Mouse (Mus musculus): ENCODE results near the gene Tlr3. TPM values are rescaled to one million over a fixed set of nuclear protein-coding genes. Genes with fewer than 3 reads are reported as not detected.

Tlr3 gene
- polyA plus RNA-seq, 1 experiment from 2014 or later, result 0.86 TPM

DNA sequence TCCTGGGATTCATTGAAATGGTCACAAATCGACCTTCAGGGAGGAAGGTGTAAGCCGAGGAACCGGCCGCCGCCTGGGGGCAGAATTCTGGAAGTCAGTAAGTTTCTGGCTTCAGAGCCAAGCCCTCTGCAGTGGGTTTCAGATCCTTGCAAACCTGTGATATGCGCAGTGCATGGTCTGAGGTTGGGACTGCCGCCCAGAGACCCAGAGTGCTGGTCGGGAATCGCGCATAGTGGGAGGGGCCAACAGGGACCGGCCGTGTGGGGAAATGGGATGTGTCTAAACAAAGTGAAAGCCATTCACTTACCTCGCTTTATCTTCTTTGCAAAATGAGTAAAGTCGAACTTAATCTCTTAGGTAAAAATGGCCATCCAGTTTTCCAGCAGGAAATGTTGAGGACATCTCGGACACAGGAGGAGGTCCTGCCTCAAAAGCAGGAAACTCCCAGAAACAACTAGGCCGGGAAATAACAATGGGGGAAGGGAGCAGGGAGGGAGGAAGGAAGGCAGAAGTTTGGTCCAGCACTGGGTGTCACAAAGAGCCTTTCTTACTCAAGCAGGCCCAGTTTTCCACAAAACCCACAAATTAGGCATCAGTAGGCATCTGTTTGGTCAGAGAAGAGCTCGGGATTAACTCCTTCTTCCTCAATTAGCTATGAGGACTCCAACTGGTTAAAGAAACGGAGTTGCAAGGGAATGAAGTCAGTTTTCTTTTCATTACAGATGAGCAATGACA is 567 bp downstream of the Tlr3 start:
- Histone ChIP-seq H3K4me3 (ENCODE audit: low read depth, low read length) (peak overlapping the region; percentile 29), H3K4me1 (replicated peaks; ENCODE audit: control insufficient read depth, insufficient read depth, low read length) (no peaks in the 10 kb centered on the region), H3K4me2 (ENCODE audit: low read depth, low read length, severe bottlenecking) (peak overlapping the region; percentile 56), H3K27ac (ENCODE audit: low read depth, low read length) (0 out of 2 replicates have a peak overlapping the region, but pooled peaks have one; percentile 32), H3K9ac (ENCODE audit: low read length) (peak overlapping the region; percentile 54), H3K36me3 (ENCODE audit: control insufficient read depth, insufficient read depth, low read length) (no peaks in the 10 kb centered on the region), H3K27me3 (ENCODE audit: control insufficient read depth, insufficient read depth, low read length) (no peaks in the 10 kb centered on the region), H3K9me3 (ENCODE audit: control insufficient read depth, low read length) (no peaks in the 10 kb centered on the region)
- WGBS, result 5% methylated on average over 18 of the region's 18 CpGs
- ATAC-seq (replicated peaks; ENCODE audit: low FRiP score) (peak; percentile 92), DNase-seq (ENCODE audit: low spot score) (peak; percentile 72)

DNA sequence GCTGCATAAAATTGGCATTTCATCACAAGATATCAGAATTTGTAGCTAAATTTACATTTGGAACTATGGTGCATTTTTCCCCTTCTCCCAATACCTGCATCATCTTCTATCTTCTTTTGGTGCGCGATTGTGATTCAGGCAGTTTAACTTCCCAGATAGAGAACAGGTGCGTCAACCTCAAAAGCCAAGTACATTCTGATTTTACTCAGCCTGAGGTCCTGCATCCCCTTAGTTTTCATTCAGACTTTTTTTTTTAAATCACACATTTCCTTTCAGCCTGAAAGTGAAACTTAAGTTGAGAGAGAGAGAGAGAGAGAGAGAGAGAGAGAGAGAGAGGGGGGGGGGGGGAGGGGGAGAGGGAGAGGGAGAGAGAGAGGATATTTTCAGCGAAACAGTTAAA is 1.2 kb downstream of the Tlr3 start:
- peak overlapping the region; percentile 54 for H3K9ac ChIP-seq (ENCODE audit: low read length)
- H3K9me3 ChIP-seq (ENCODE audit: control insufficient read depth, low read length), result no peaks in the 10 kb centered on the region
- H3K27ac ChIP-seq (ENCODE audit: low read depth, low read length), result no peak overlapping the region
- peak overlapping the region; percentile 56; the same call in 1 of the 2 replicates for H3K4me2 ChIP-seq (ENCODE audit: low read depth, low read length, severe bottlenecking)
- 54% methylated on average over 4 of the region's 4 CpGs for WGBS
- ATAC-seq (replicated peaks; ENCODE audit: low FRiP score), result no peak
- H3K27me3 ChIP-seq (ENCODE audit: control insufficient read depth, insufficient read depth, low read length), result no peaks in the 10 kb centered on the region
- no peak for DNase-seq (ENCODE audit: low spot score)
- H3K4me1 ChIP-seq (replicated peaks; ENCODE audit: control insufficient read depth, insufficient read depth, low read length), result no peaks in the 10 kb centered on the region
- peak overlapping the region; percentile 29 for H3K4me3 ChIP-seq (ENCODE audit: low read depth, low read length)
- H3K36me3 ChIP-seq (ENCODE audit: control insufficient read depth, insufficient read depth, low read length), result no peaks in the 10 kb centered on the region

DNA sequence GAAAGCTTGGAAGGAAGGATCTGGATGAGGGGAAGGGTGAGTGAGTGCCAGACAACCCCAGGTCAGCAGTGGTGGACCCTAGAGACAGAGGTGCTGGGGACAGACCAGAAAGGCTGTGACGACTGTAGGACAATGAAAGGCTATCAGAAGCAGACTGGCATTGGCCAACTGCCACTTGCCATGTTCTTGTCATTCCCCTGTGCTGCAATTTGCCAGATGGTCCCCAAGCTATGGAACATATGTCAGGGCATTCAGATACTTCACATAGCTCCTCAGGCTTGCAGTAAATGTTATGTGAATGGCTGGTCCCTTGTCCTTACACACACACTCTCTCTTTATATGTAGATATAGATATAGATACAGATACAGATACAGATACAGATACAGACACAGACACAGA is 27.6 kb downstream of the Tlr3 start:
- ATAC-seq (replicated peaks; ENCODE audit: low FRiP score) (no peak), DNase-seq (ENCODE audit: low spot score) (no peak)
- WGBS, result 70% methylated on average over 1 of the region's 1 CpGs

GRCm38 (mm10) chr8:45381963-45382347 is 28.9 kb downstream of the Tlr3 start, which contains the start of gene Fam149a:
Fam149a (minus strand) TSS chr8:45382291.
- Histone ChIP-seq H3K4me2 (ENCODE audit: low read depth, low read length, severe bottlenecking) (peak within 1 kb of the TSS; percentile 92), H3K4me3 (ENCODE audit: low read depth, low read length) (peak within 1 kb of the TSS; percentile 40), H3K27ac (ENCODE audit: low read depth, low read length) (no peak within 1 kb of the TSS), H3K9me3 (ENCODE audit: control insufficient read depth, low read length) (no peaks in the 10 kb centered on the region), H3K36me3 (ENCODE audit: control insufficient read depth, insufficient read depth, low read length) (no peaks in the 10 kb centered on the region), H3K27me3 (ENCODE audit: control insufficient read depth, insufficient read depth, low read length) (no peaks in the 10 kb centered on the region), H3K9ac (ENCODE audit: low read length) (peak within 1 kb of the TSS; percentile 61), H3K4me1 (replicated peaks; ENCODE audit: control insufficient read depth, insufficient read depth, low read length) (peaks cover 14% of the 10 kb centered on the region; the same call in 1 of the 2 replicates)
- peak; percentile 74 for DNase-seq (ENCODE audit: low spot score)
- peak; percentile 85 for ATAC-seq (replicated peaks; ENCODE audit: low FRiP score)
- 0% methylated on average over 6 of the region's 6 CpGs for WGBS

More for the DNA sequence above, 27.6 kb downstream of the Tlr3 start:
- no peaks in the 10 kb centered on the region for H3K36me3 ChIP-seq (ENCODE audit: control insufficient read depth, insufficient read depth, low read length)
- H3K27me3 ChIP-seq (ENCODE audit: control insufficient read depth, insufficient read depth, low read length), result no peaks in the 10 kb centered on the region
- no peak overlapping the region for H3K4me3 ChIP-seq (ENCODE audit: low read depth, low read length)
- H3K9ac ChIP-seq (ENCODE audit: low read length), result no peak overlapping the region
- no peak overlapping the region for H3K27ac ChIP-seq (ENCODE audit: low read depth, low read length)
- no peaks in the 10 kb centered on the region for H3K9me3 ChIP-seq (ENCODE audit: control insufficient read depth, low read length)
- peaks cover 14% of the 10 kb centered on the region; the same call in 1 of the 2 replicates for H3K4me1 ChIP-seq (replicated peaks; ENCODE audit: control insufficient read depth, insufficient read depth, low read length)
- H3K4me2 ChIP-seq (ENCODE audit: low read depth, low read length, severe bottlenecking), result no peak overlapping the region

DNA sequence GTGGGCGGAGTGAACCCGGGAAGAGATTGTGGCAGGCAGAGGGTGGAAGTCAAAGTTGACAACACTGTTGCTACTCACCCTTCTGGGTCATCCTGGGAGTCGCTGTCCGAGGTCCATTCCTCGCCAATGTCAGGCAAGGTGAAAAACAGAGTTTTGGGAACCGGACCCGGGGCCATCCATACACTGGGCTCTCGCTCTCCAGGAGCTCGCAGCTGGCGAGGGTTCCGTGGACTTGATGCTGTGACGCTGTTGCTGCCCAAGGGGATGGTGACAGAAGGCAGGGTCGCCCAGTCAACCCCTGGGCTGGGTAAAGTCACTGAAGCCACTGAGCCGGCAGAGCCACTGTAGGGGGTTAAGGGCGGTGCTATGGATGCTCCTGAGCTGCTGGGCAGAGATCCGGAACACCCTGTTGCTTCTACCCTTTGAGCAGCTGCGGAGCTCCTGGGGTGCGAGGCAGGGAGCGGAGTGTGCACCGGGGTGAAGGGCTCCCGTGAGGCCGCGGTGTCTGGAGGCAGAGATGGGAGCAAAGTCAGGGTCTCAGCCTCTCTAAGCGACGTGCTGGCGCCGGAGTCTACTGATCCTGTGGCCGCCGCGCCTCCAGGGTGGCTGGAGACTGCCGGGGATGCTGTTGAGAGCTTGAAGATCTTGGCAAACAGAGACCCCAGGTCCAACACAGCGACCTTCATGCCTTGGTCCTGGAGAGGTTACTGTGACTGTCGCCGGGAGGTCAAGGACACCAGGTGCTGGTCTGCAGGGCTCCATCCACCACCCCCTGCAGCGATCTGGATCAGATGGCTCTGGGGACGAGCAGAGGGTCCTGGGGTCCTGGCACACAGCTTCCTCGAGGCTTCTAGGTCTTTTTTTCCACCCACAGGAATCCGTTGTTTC is 29.6 kb downstream of the Tlr3 start:
- no peaks in the 10 kb centered on the region for H3K36me3 ChIP-seq (ENCODE audit: control insufficient read depth, insufficient read depth, low read length)
- ATAC-seq (replicated peaks; ENCODE audit: low FRiP score) (peak; percentile 65), DNase-seq (ENCODE audit: low spot score) (peak; percentile 54)
- no peaks in the 10 kb centered on the region for H3K27me3 ChIP-seq (ENCODE audit: control insufficient read depth, insufficient read depth, low read length)
- H3K4me3 ChIP-seq (ENCODE audit: low read depth, low read length), result peak overlapping the region; percentile 40
- peaks cover 14% of the 10 kb centered on the region; the same call in 1 of the 2 replicates for H3K4me1 ChIP-seq (replicated peaks; ENCODE audit: control insufficient read depth, insufficient read depth, low read length)
- 1% methylated on average over 38 of the region's 38 CpGs for WGBS
- H3K9me3 ChIP-seq (ENCODE audit: control insufficient read depth, low read length), result no peaks in the 10 kb centered on the region
- no peak overlapping the region for H3K27ac ChIP-seq (ENCODE audit: low read depth, low read length)
- peak overlapping the region; percentile 92 for H3K4me2 ChIP-seq (ENCODE audit: low read depth, low read length, severe bottlenecking)
- peak overlapping the region; percentile 61 for H3K9ac ChIP-seq (ENCODE audit: low read length)

DNA sequence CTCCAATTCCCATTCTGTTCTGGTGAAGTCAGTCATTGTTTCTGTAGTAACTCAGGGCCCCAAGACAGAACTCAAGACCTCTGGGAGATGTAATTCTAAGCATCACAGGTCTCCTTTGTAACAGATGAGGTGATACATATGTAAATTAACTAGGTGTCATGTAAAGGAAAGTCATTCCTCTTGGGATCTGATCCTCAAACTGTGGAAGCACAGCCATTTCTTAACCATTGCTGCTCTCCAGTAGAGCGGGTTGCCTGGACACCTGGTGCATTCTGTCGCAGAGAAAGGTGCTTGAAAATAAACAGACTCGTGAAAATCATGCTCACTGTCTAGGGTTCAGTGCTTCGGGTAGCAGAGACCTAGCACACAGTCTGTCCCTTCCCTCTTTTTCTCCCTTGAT is 30.3 kb downstream of the Tlr3 start:
- H3K4me2 ChIP-seq (ENCODE audit: low read depth, low read length, severe bottlenecking), result peak overlapping the region; percentile 92; the same call in 1 of the 2 replicates
- no peaks in the 10 kb centered on the region for H3K36me3 ChIP-seq (ENCODE audit: control insufficient read depth, insufficient read depth, low read length)
- no peaks in the 10 kb centered on the region for H3K27me3 ChIP-seq (ENCODE audit: control insufficient read depth, insufficient read depth, low read length)
- ATAC-seq (replicated peaks; ENCODE audit: low FRiP score) (no peak), DNase-seq (ENCODE audit: low spot score) (no peak)
- no peak overlapping the region for H3K27ac ChIP-seq (ENCODE audit: low read depth, low read length)
- 11% methylated on average over 4 of the region's 4 CpGs for WGBS
- H3K4me1 ChIP-seq (replicated peaks; ENCODE audit: control insufficient read depth, insufficient read depth, low read length), result peaks cover 14% of the 10 kb centered on the region; the same call in 1 of the 2 replicates
- no peak overlapping the region for H3K4me3 ChIP-seq (ENCODE audit: low read depth, low read length)
- no peaks in the 10 kb centered on the region for H3K9me3 ChIP-seq (ENCODE audit: control insufficient read depth, low read length)
- no peak overlapping the region; the same call in 1 of the 2 replicates for H3K9ac ChIP-seq (ENCODE audit: low read length)

DNA sequence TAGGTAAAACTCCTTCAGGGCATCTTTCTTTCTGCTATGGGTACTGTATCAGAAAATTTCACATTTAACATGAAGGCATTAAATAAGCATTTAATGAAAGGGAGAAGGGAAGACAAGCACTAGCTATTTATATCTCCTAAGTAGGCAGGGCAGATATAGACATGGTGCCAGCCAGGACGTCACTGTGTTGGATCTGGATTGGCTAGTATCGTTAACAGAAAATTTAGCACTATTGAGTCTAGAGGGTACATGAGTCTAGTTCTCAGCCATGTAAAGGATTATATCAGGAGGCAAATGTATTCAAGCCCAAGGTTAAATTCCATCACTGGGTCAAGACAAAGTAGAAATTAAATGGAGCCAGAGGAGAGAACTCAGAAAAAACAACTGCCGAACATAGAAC is 36.8 kb downstream of the Tlr3 start:
- H3K36me3 ChIP-seq (ENCODE audit: control insufficient read depth, insufficient read depth, low read length), result no peaks in the 10 kb centered on the region
- H3K27ac ChIP-seq (ENCODE audit: low read depth, low read length), result no peak overlapping the region
- no peak for ATAC-seq (replicated peaks; ENCODE audit: low FRiP score)
- no peaks in the 10 kb centered on the region for H3K27me3 ChIP-seq (ENCODE audit: control insufficient read depth, insufficient read depth, low read length)
- no peaks in the 10 kb centered on the region for H3K9me3 ChIP-seq (ENCODE audit: control insufficient read depth, low read length)
- H3K4me3 ChIP-seq (ENCODE audit: low read depth, low read length), result no peak overlapping the region
- no peak overlapping the region for H3K4me2 ChIP-seq (ENCODE audit: low read depth, low read length, severe bottlenecking)
- no peak for DNase-seq (ENCODE audit: low spot score)
- H3K4me1 ChIP-seq (replicated peaks; ENCODE audit: control insufficient read depth, insufficient read depth, low read length), result no peaks in the 10 kb centered on the region
- 86% methylated on average over 3 of the region's 3 CpGs for WGBS
- no peak overlapping the region for H3K9ac ChIP-seq (ENCODE audit: low read length)

- Histone ChIP-seq H3K9ac (ENCODE audit: low read length) (no peak overlapping the region), H3K9me3 (ENCODE audit: control insufficient read depth, low read length) (no peaks in the 10 kb centered on the region), H3K27me3 (ENCODE audit: control insufficient read depth, insufficient read depth, low read length) (no peaks in the 10 kb centered on the region), H3K27ac (ENCODE audit: low read depth, low read length) (no peak overlapping the region), H3K4me2 (ENCODE audit: low read depth, low read length, severe bottlenecking) (no peak overlapping the region), H3K36me3 (ENCODE audit: control insufficient read depth, insufficient read depth, low read length) (no peaks in the 10 kb centered on the region), H3K4me3 (ENCODE audit: low read depth, low read length) (no peak overlapping the region), H3K4me1 (replicated peaks; ENCODE audit: control insufficient read depth, insufficient read depth, low read length) (no peaks in the 10 kb centered on the region)
- no peak for DNase-seq (ENCODE audit: low spot score)
- WGBS, result 100% methylated on average over 1 of the region's 1 CpGs
- no peak for ATAC-seq (replicated peaks; ENCODE audit: low FRiP score)
Observed at GRCm38 (mm10) chr8:45367154-45367553, 43.7 kb downstream of the Tlr3 start.

Data from forebrain, embryonic 11.5 days (tissue).